Mouse (Mus musculus) CH12.LX (cell line): ENCODE results near the gene Idh3a. TPM values are rescaled to one million over a fixed set of nuclear protein-coding genes. Genes with fewer than 3 reads are reported as not detected.
A peak's percentile ranks its signal among the peaks of the same experiment; 100 is the strongest.

Experiments used
- DNase-seq: peaks from one replicate; pipeline ENCODE4 v3.0.0-alpha.2; 2013; ENCODE audit errors: extremely low read depth
- H3K27ac ChIP-seq: 2 replicates; pipeline ENCODE4 v1.5.1; 2012; ENCODE audit warnings: low read depth, mild to moderate bottlenecking, control low read depth, moderate library complexity; ENCODE audit not compliant: insufficient read depth
- H3K27me3 ChIP-seq: replicated peaks from 2 replicates; pipeline ENCODE3; 2012; ENCODE audit warnings: inconsistent platforms
- H3K36me3 ChIP-seq, 2 experiments: replicated peaks in 1 of 2; 2 replicates each; pipeline versions ENCODE3 to v1.6.1; 2012; ENCODE audit warnings: inconsistent platforms in 1 of 2, low read length in 1 of 2, mild to moderate bottlenecking in 1 of 2, mixed read lengths in 1 of 2, moderate library complexity in 1 of 2; ENCODE audit not compliant: control insufficient read depth in 1 of 2, insufficient read depth in 1 of 2
- H3K4me1 ChIP-seq, 2 experiments: 2 replicates each; pipeline ENCODE4 v1.6.1; 2012; ENCODE audit warnings: inconsistent platforms in 1 of 2, moderate library complexity in 1 of 2; ENCODE audit not compliant: insufficient read depth in 2 of 2, control insufficient read depth in 1 of 2
- H3K4me2 ChIP-seq: 2 replicates; pipeline ENCODE4 v1.6.1; 2012; ENCODE audit warnings: low read depth, mild to moderate bottlenecking, control low read depth; ENCODE audit not compliant: poor library complexity, insufficient read depth, severe bottlenecking
- H3K4me3 ChIP-seq, 3 experiments: fragments of 150-350 bp in 1 of 3; sonication (generic) in 1 of 3; replicated peaks in 1 of 3; 2 replicates each; pipeline versions ENCODE3 to v1.5.1; 2011 to 2012; ENCODE audit warnings: low read depth in 2 of 3, low read length in 2 of 3, mild to moderate bottlenecking in 2 of 3, moderate library complexity in 2 of 3, control low read depth in 1 of 3, improper control_type of control experiment in 1 of 3, inconsistent platforms in 1 of 3, mixed read lengths in 1 of 3; ENCODE audit not compliant: poor library complexity in 1 of 3
- H3K79me2 ChIP-seq: replicated peaks from 2 replicates; pipeline ENCODE4 v1.6.1; 2012; ENCODE audit warnings: mild to moderate bottlenecking, moderate library complexity; ENCODE audit not compliant: control insufficient read depth, poor library complexity, insufficient read depth, severe bottlenecking; ENCODE audit errors: extremely low read depth
- H3K9ac ChIP-seq: 2 replicates; pipeline ENCODE4 v1.6.1; 2012; ENCODE audit warnings: low read depth, mild to moderate bottlenecking, control low read depth, moderate library complexity; ENCODE audit not compliant: insufficient read depth
- H3K9me3 ChIP-seq: replicated peaks from 2 replicates; pipeline ENCODE3; 2012; ENCODE audit warnings: low read length, inconsistent platforms, mixed read lengths
- CHD1 ChIP-seq: IDR thresholded peaks from 2 replicates; pipeline ENCODE4 v1.6.1; 2012; ENCODE audit warnings: low read depth, low read length, improper control_type of control experiment, inconsistent platforms
- E2F4 ChIP-seq: IDR thresholded peaks from 2 replicates; pipeline ENCODE4 v1.6.1; 2011; ENCODE audit warnings: low read depth, low read length, improper control_type of control experiment; ENCODE audit not compliant: insufficient replicate concordance
- EP300 ChIP-seq: IDR thresholded peaks from 2 replicates; pipeline ENCODE4 v1.6.1; 2011; ENCODE audit warnings: low read length, improper control_type of control experiment
- IRF4 ChIP-seq: IDR thresholded peaks from 2 replicates; pipeline ENCODE4 v1.6.1; 2014; ENCODE audit warnings: low read depth, mild to moderate bottlenecking, inconsistent platforms, low read length, improper control_type of control experiment
- JUN ChIP-seq: IDR thresholded peaks from 2 replicates; pipeline ENCODE4 v1.6.1; 2011; ENCODE audit warnings: low read depth, mild to moderate bottlenecking, low read length, improper control_type of control experiment, moderate library complexity; ENCODE audit not compliant: insufficient read depth
- KAT2A ChIP-seq: IDR thresholded peaks from 2 replicates; pipeline ENCODE4 v1.6.1; 2012; ENCODE audit warnings: low read length, improper control_type of control experiment, inconsistent platforms; ENCODE audit not compliant: insufficient replicate concordance
- MAX ChIP-seq: IDR thresholded peaks from 2 replicates; pipeline ENCODE4 v1.6.1; 2011; ENCODE audit warnings: low read length, improper control_type of control experiment
- MAZ ChIP-seq: IDR thresholded peaks from 2 replicates; pipeline ENCODE4 v1.6.1; 2012; ENCODE audit warnings: low read depth, mild to moderate bottlenecking, inconsistent platforms, low read length, improper control_type of control experiment, moderate library complexity
- MEF2A ChIP-seq: IDR thresholded peaks from 2 replicates; pipeline ENCODE4 v1.6.1; 2014; ENCODE audit warnings: low read depth, mild to moderate bottlenecking, inconsistent platforms, low read length, improper control_type of control experiment, borderline replicate concordance
- MXI1 ChIP-seq: IDR thresholded peaks from 2 replicates; pipeline ENCODE4 v1.6.1; 2011; ENCODE audit warnings: mild to moderate bottlenecking, low read depth, low read length, improper control_type of control experiment
- NELFE ChIP-seq: IDR thresholded peaks from 2 replicates; pipeline ENCODE4 v1.6.1; 2011; ENCODE audit warnings: low read depth, low read length, improper control_type of control experiment
- NRF1 ChIP-seq: IDR thresholded peaks from 2 replicates; pipeline ENCODE4 v1.6.1; 2014; ENCODE audit warnings: low read depth, mild to moderate bottlenecking, inconsistent platforms, low read length, improper control_type of control experiment, moderate library complexity
- PAX5 ChIP-seq: IDR thresholded peaks from 2 replicates; pipeline ENCODE4 v1.6.1; 2012; ENCODE audit warnings: low read length, inconsistent platforms, mixed read lengths
- POLR2A ChIP-seq: IDR thresholded peaks from 2 replicates; pipeline ENCODE4 v1.6.1; 2011; ENCODE audit warnings: low read depth, mild to moderate bottlenecking, improper control_type of control experiment, low read length
- RAD21 ChIP-seq: IDR thresholded peaks from 2 replicates; pipeline ENCODE4 v1.6.1; 2011; ENCODE audit warnings: low read depth, mild to moderate bottlenecking, low read length, improper control_type of control experiment, moderate library complexity
- SIN3A ChIP-seq: IDR thresholded peaks from 2 replicates; pipeline ENCODE4 v1.6.1; 2012; ENCODE audit warnings: low read length, improper control_type of control experiment, inconsistent platforms
- TBP ChIP-seq: conservative IDR thresholded peaks from 2 replicates; pipeline ENCODE4 v1.6.1; 2011; ENCODE audit warnings: low read depth, low read length, improper control_type of control experiment
- TCF12 ChIP-seq: IDR thresholded peaks from 2 replicates; pipeline ENCODE4 v1.6.1; 2014; ENCODE audit warnings: low read depth, mild to moderate bottlenecking, inconsistent platforms, low read length, improper control_type of control experiment
- USF1 ChIP-seq: IDR thresholded peaks from 2 replicates; pipeline ENCODE4 v1.6.1; 2014; ENCODE audit warnings: low read depth, mild to moderate bottlenecking, inconsistent platforms, low read length, improper control_type of control experiment
- ZC3H11A ChIP-seq: IDR thresholded peaks from 2 replicates; pipeline ENCODE4 v1.6.1; 2012; ENCODE audit warnings: low read depth, mild to moderate bottlenecking, inconsistent platforms, low read length, improper control_type of control experiment
- ZMIZ1 ChIP-seq: IDR thresholded peaks from 2 replicates; pipeline ENCODE4 v1.6.1; 2012; ENCODE audit warnings: low read depth, mild to moderate bottlenecking, inconsistent platforms, low read length, improper control_type of control experiment
- ZNF384 ChIP-seq: IDR thresholded peaks from 2 replicates; pipeline ENCODE4 v1.6.1; 2012; ENCODE audit warnings: low read depth, low read length, improper control_type of control experiment, inconsistent platforms
- dilution Hi-C: fragments of 300-500 bp; cut with MboI; formaldehyde crosslinking; loops from 2 replicates; pipeline ENCODE4 v1.14.3; 2020; ENCODE audit warnings: low sequenced_read_pairs; ENCODE audit not compliant: extremely low pct_unique_long_range_greater_than_20kb, extremely low pct_ligation_motif_present
- in situ Hi-C: fragments of 300-500 bp; cut with MboI; formaldehyde crosslinking; loops from 3 replicates; pipeline ENCODE4 v1.14.3; 2019; ENCODE audit warnings: low sequenced_read_pairs, low pct_ligation_motif_present, low pct_unique_long_range_greater_than_20kb, mixed read lengths
- polyA plus RNA-seq: library from polyadenylated mRNA; unstranded; fragments of >175 nt; gene quantifications from 2 replicates; pipeline ENCODE4 v1.2.1, GENCODE M21; 2012; ENCODE audit warnings: low read depth; ENCODE audit not compliant: insufficient read length
- total RNA-seq, 2 experiments: library from RNA; depleted of rRNA; stranded (reverse); fragments of 300-350 nt in 1 of 2; fragments of >200 nt in 1 of 2; gene quantifications; 2 replicates each; pipeline ENCODE4 v1.2.3; 2012 to 2014

Idh3a gene
- total and polyA plus RNA-seq, 3 experiments = 102 to 198 (median 178) TPM

DNA sequence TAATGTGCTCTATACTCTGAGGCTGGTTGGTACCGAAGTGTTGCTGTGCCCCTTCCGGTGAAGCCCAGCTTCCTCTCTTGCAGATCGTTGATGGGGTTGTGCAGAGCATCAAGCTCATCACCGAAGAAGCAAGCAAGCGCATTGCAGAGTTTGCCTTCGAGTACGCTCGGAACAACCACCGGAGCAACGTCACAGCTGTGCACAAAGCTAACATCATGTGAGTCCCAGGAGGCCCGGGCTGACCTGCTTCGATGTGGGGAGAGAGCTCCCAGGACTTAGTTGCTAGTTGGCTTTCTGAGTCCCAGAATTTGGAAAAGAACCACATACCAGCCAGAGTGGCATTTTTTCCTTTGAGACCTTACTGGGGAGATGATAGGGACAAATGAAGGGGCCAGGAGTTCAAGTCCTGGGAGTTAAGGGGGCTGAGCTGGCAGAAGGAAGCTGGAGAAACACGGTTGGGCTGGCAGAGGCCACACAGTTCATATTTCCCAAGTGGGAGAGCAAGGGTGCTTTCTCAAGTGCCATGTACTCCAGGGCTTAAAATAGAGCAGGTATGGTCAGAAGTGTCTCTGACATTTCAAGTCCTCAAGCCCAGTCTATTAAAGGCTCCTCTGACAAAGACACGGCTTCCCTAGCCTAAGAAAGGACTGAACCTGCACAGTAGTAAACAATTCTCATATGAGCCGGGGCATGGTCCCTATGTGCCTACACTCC, 10.8 kb downstream of the Idh3a start:
- dilution Hi-C loops (no loop called here), in situ Hi-C loops (no loop called here)
- no peaks in the 10 kb centered on the region for H3K9me3 ChIP-seq
- no peaks in the 10 kb centered on the region for H3K27me3 ChIP-seq
- DNase-seq = no peak
- no peak for TF ChIP-seq MAZ
- no peak for TF ChIP-seq MXI1
- no peak for TF ChIP-seq JUN
- no peak for TF ChIP-seq KAT2A
- no peak for TF ChIP-seq PAX5
- no peak for TF ChIP-seq MAX
- no peak for TF ChIP-seq IRF4
- TF ChIP-seq POLR2A = no peak
- TF ChIP-seq ZMIZ1 = no peak
- TF ChIP-seq ZC3H11A = no peak
- TF ChIP-seq NRF1 = no peak
- no peak for TF ChIP-seq E2F4
- TF ChIP-seq MEF2A = no peak
- no peak for TF ChIP-seq USF1
- no peak for TF ChIP-seq ZNF384
- H3K79me2 ChIP-seq = peaks cover under 1% of the 10 kb centered on the region; the same call in 1 of the 2 replicates
- H3K4me3 ChIP-seq = no peak overlapping the region
- H3K9ac ChIP-seq = no peak overlapping the region
- peaks cover 77 to 96% of the 10 kb centered on the region in 2 experiments for H3K36me3 ChIP-seq
- peaks cover 0 to 5% of the 10 kb centered on the region in 2 experiments; a peak in 2 of 4 replicates for H3K4me1 ChIP-seq
- H3K4me2 ChIP-seq = no peak overlapping the region
- H3K27ac ChIP-seq = no peak overlapping the region

GRCm38 (mm10) chr9:54602386-54602785, 16.3 kb downstream of the Idh3a start:
- dilution Hi-C loops = no loop called here
- TF ChIP-seq RAD21 (no peak), TCF12 (no peak), CHD1 (no peak), IRF4 (peak; percentile 10; the same call in 1 of the 2 replicates), ZNF384 (no peak), SIN3A (no peak), NELFE (no peak), TBP (no peak), MAZ (0 out of 2 replicates have a peak, but pooled peaks have one; percentile 35), EP300 (no peak; the same call in 1 of the 2 replicates)
- TF ChIP-seq, all 38 proteins: peak for 2

More at GRCm38 (mm10) chr9:54602386-54602785, 16.3 kb downstream of the Idh3a start:
- Histone ChIP-seq H3K4me2 (peak overlapping the region; percentile 41; the same call in 1 of the 2 replicates), H3K9me3 (no peaks in the 10 kb centered on the region), H3K9ac (no peak overlapping the region), H3K27ac (peak overlapping the region; percentile 71), H3K79me2 (no peaks in the 10 kb centered on the region; the same call in 1 of the 2 replicates), H3K36me3 (peaks cover 52 to 90% of the 10 kb centered on the region in 2 experiments), H3K4me1 (peaks cover 15 to 52% of the 10 kb centered on the region in 2 experiments), H3K4me3 (no peak overlapping the region), H3K27me3 (no peaks in the 10 kb centered on the region)
- in situ Hi-C loops = loop anchor here (5.0 to 10.0 kb wide), 2 partner anchors 50 to 158 kb away; no protein-coding TSS in a partner anchor
- no peak for DNase-seq
